Mouse (Mus musculus): ENCODE results near the gene H2al1f. TPM values are rescaled to one million over a fixed set of nuclear protein-coding genes. Genes with fewer than 3 reads are reported as not detected.
"Not testable (repeated sequence)": the region's sequence is repeated elsewhere in the genome, so short reads cannot be mapped to it uniquely, and the experiment has no call there.

H2al1f gene
- polyA plus RNA-seq (2017; shearing (Covaris generic)) = not detected

- not testable (repeated sequence) for ATAC-seq
Observed at GRCm38 (mm10) chrX:11314858-11315257, at the start of gene H2al1f. H2al1f (plus strand) TSS chrX:11315158.

- no peak for ATAC-seq
Observed at GRCm38 (mm10) chrX:11267791-11268190, 47.2 kb upstream of the H2al1f start.

GRCm38 (mm10) chrX:11269074-11269473, 45.9 kb upstream of the H2al1f start:
- ATAC-seq = no peak

GRCm38 (mm10) chrX:11273190-11273589, 41.8 kb upstream of the H2al1f start:
- ATAC-seq = no peak

GRCm38 (mm10) chrX:11277083-11277482, 37.9 kb upstream of the H2al1f start:
- ATAC-seq = no peak

- ATAC-seq = no peak
Observed at GRCm38 (mm10) chrX:11280741-11281140, 34.2 kb upstream of the H2al1f start.

GRCm38 (mm10) chrX:11288306-11288882, 26.6 kb upstream of the H2al1f start:
- no peak for ATAC-seq

GRCm38 (mm10) chrX:11289244-11289643, 25.7 kb upstream of the H2al1f start:
- no peak for ATAC-seq

- ATAC-seq = not testable (repeated sequence)
Observed at GRCm38 (mm10) chrX:11298957-11299356, 16.0 kb upstream of the H2al1f start, which contains the start of gene H2al1a. H2al1a (plus strand) TSS chrX:11299257.

GRCm38 (mm10) chrX:11302132-11302531, 12.8 kb upstream of the H2al1f start, which contains the start of gene H2al1b:
H2al1b (plus strand) TSS chrX:11302432.
- not testable (repeated sequence) for ATAC-seq

- not testable (repeated sequence) for ATAC-seq
Observed at GRCm38 (mm10) chrX:11305355-11305754, 9.6 kb upstream of the H2al1f start, which contains the start of gene H2al1c. H2al1c (plus strand) TSS chrX:11305655.

GRCm38 (mm10) chrX:11308524-11308923, 6.4 kb upstream of the H2al1f start, which contains the start of gene H2al1d:
H2al1d (plus strand) TSS chrX:11308824.
- not testable (repeated sequence) for ATAC-seq

- not testable (repeated sequence) for ATAC-seq
Observed at GRCm38 (mm10) chrX:11311634-11312033, 3.3 kb upstream of the H2al1f start, which contains the start of gene H2al1e. H2al1e (plus strand) TSS chrX:11311934.

GRCm38 (mm10) chrX:11317956-11318355, 3.0 kb downstream of the H2al1f start, which contains the start of gene H2al1g:
H2al1g (plus strand) TSS chrX:11318256.
- not testable (repeated sequence) for ATAC-seq

- ATAC-seq = not testable (repeated sequence)
Observed at GRCm38 (mm10) chrX:11321192-11321591, 6.2 kb downstream of the H2al1f start, which contains the start of gene H2al1h. H2al1h (plus strand) TSS chrX:11321492.

- not testable (repeated sequence) for ATAC-seq
Observed at GRCm38 (mm10) chrX:11324359-11324758, 9.4 kb downstream of the H2al1f start, which contains the start of gene H2al1i. H2al1i (plus strand) TSS chrX:11324659.

- not testable (repeated sequence) for ATAC-seq
Observed at GRCm38 (mm10) chrX:11327522-11327921, 12.6 kb downstream of the H2al1f start, which contains the start of gene H2al1j. H2al1j (plus strand) TSS chrX:11327822.

- ATAC-seq = no peak
Observed at GRCm38 (mm10) chrX:11345762-11346161, 30.8 kb downstream of the H2al1f start.

GRCm38 (mm10) chrX:11346756-11347155, 31.8 kb downstream of the H2al1f start:
- no peak for ATAC-seq

GRCm38 (mm10) chrX:11360823-11361222, 45.9 kb downstream of the H2al1f start:
- ATAC-seq = no peak

- ATAC-seq = no peak
Observed at GRCm38 (mm10) chrX:11361261-11361660, 46.3 kb downstream of the H2al1f start.

- no peak for ATAC-seq
Observed at GRCm38 (mm10) chrX:11363890-11364289, 48.9 kb downstream of the H2al1f start.

Measured in activated CD4-positive, CD25-positive, alpha-beta regulatory T cell, adult 4 months (primary cell).